Mouse (Mus musculus): ENCODE measurements around the gene Flt4. TPM values are rescaled to one million over a fixed set of nuclear protein-coding genes. Genes with fewer than 3 reads are reported as not detected.
A peak's percentile ranks its signal among the peaks of the same experiment; 100 is the strongest.

Flt4 gene
- polyA plus RNA-seq, 1 experiment from 2014 or later: 6.4 TPM

GRCm38 (mm10) chr11:49651762-49652322 lies 42.8 kb downstream of the Flt4 start:
- Histone ChIP-seq H3K27me3 (ENCODE audit: low read depth, poor library complexity, severe bottlenecking) (no peaks in the 10 kb centered on the region), H3K4me1 (peaks cover 13% of the 10 kb centered on the region), H3K4me3 (no peak overlapping the region), H3K36me3 (no peaks in the 10 kb centered on the region), H3K9me3 (replicated peaks) (no peaks in the 10 kb centered on the region), H3K27ac (peak overlapping the region; percentile 14; the same call in 1 of the 2 replicates)
- DNase-seq (ENCODE audit: low spot score): no peak
- 89% methylated on average over 10 of the region's 10 CpGs for WGBS

GRCm38 (mm10) chr11:49652401-49653078 lies 43.5 kb downstream of the Flt4 start:
- WGBS: 29% methylated on average over 19 of the region's 19 CpGs

GRCm38 (mm10) chr11:49653079-49653408 lies 44.0 kb downstream of the Flt4 start:
- 46% methylated on average over 11 of the region's 11 CpGs for WGBS
- Histone ChIP-seq H3K27me3 (ENCODE audit: low read depth, poor library complexity, severe bottlenecking) (no peaks in the 10 kb centered on the region), H3K4me1 (peaks cover 13% of the 10 kb centered on the region), H3K27ac (no peak overlapping the region), H3K36me3 (no peaks in the 10 kb centered on the region), H3K4me3 (peak overlapping the region; percentile 22; the same call in 1 of the 2 replicates), H3K9me3 (replicated peaks) (no peaks in the 10 kb centered on the region)
- no peak for DNase-seq (ENCODE audit: low spot score)

More at GRCm38 (mm10) chr11:49652401-49653078, 43.5 kb downstream of the Flt4 start:
- Histone ChIP-seq H3K27ac (no peak overlapping the region; the same call in 1 of the 2 replicates), H3K36me3 (no peaks in the 10 kb centered on the region), H3K4me1 (peaks cover 13% of the 10 kb centered on the region), H3K27me3 (ENCODE audit: low read depth, poor library complexity, severe bottlenecking) (no peaks in the 10 kb centered on the region), H3K9me3 (replicated peaks) (no peaks in the 10 kb centered on the region), H3K4me3 (peak overlapping the region; percentile 22; the same call in 1 of the 2 replicates)
- DNase-seq (ENCODE audit: low spot score): peak; percentile 93

- peaks cover 18% of the 10 kb centered on the region for H3K4me1 ChIP-seq
- no peaks in the 10 kb centered on the region for H3K36me3 ChIP-seq
- H3K27ac ChIP-seq: no peak overlapping the region
- no peak for DNase-seq (ENCODE audit: low spot score)
- 90% methylated on average over 5 of the region's 5 CpGs for WGBS
- H3K4me3 ChIP-seq: no peak overlapping the region
- H3K27me3 ChIP-seq (ENCODE audit: low read depth, poor library complexity, severe bottlenecking): no peaks in the 10 kb centered on the region
- no peaks in the 10 kb centered on the region for H3K9me3 ChIP-seq (replicated peaks)
Observed at GRCm38 (mm10) chr11:49654651-49655050, 45.6 kb downstream of the Flt4 start.

- Histone ChIP-seq H3K27me3 (ENCODE audit: low read depth, poor library complexity, severe bottlenecking) (no peaks in the 10 kb centered on the region), H3K9me3 (replicated peaks) (no peaks in the 10 kb centered on the region), H3K4me3 (no peak overlapping the region), H3K36me3 (no peaks in the 10 kb centered on the region), H3K27ac (no peak overlapping the region), H3K4me1 (peaks cover 18% of the 10 kb centered on the region)
- DNase-seq (ENCODE audit: low spot score): no peak
Observed at GRCm38 (mm10) chr11:49655501-49655900, 46.4 kb downstream of the Flt4 start.

GRCm38 (mm10) chr11:49658065-49658464 lies 49.0 kb downstream of the Flt4 start:
- Histone ChIP-seq H3K4me1 (peaks cover 6% of the 10 kb centered on the region), H3K27me3 (ENCODE audit: low read depth, poor library complexity, severe bottlenecking) (no peaks in the 10 kb centered on the region), H3K9me3 (replicated peaks) (no peaks in the 10 kb centered on the region), H3K4me3 (no peak overlapping the region), H3K27ac (no peak overlapping the region), H3K36me3 (no peaks in the 10 kb centered on the region)
- DNase-seq (ENCODE audit: low spot score): peak; percentile 21
- WGBS: 83% methylated on average over 4 of the region's 4 CpGs

GRCm38 (mm10) chr11:49658791-49659469 lies 49.9 kb downstream of the Flt4 start:
- Histone ChIP-seq H3K27me3 (ENCODE audit: low read depth, poor library complexity, severe bottlenecking) (no peaks in the 10 kb centered on the region), H3K4me3 (no peak overlapping the region), H3K4me1 (0 out of 2 replicates have a peak, but pooled peaks cover 5% of the 10 kb centered on the region), H3K27ac (no peak overlapping the region), H3K9me3 (replicated peaks) (no peaks in the 10 kb centered on the region), H3K36me3 (no peaks in the 10 kb centered on the region)
- WGBS: 81% methylated on average over 10 of the region's 10 CpGs
- peak; percentile 27 for DNase-seq (ENCODE audit: low spot score)

- H3K27me3 ChIP-seq (ENCODE audit: low read depth, poor library complexity, severe bottlenecking): no peaks in the 10 kb centered on the region
- no peak overlapping the region for H3K4me3 ChIP-seq
- H3K9me3 ChIP-seq (replicated peaks): no peaks in the 10 kb centered on the region
- H3K4me1 ChIP-seq: 0 out of 2 replicates have a peak, but pooled peaks cover 5% of the 10 kb centered on the region
- 78% methylated on average over 7 of the region's 7 CpGs for WGBS
- DNase-seq (ENCODE audit: low spot score): peak; percentile 17
- no peak overlapping the region for H3K27ac ChIP-seq
- H3K36me3 ChIP-seq: no peaks in the 10 kb centered on the region
Observed at GRCm38 (mm10) chr11:49659470-49659799, 50.4 kb downstream of the Flt4 start.

GRCm38 (mm10) chr11:49662292-49662780 lies 53.3 kb downstream of the Flt4 start:
- 0 out of 2 replicates have a peak, but pooled peaks cover 5% of the 10 kb centered on the region for H3K4me1 ChIP-seq
- H3K4me3 ChIP-seq: no peak overlapping the region
- WGBS: 61% methylated on average over 15 of the region's 15 CpGs
- H3K36me3 ChIP-seq: no peaks in the 10 kb centered on the region
- H3K27ac ChIP-seq: no peak overlapping the region
- no peaks in the 10 kb centered on the region for H3K9me3 ChIP-seq (replicated peaks)
- peak; percentile 29 for DNase-seq (ENCODE audit: low spot score)
- no peaks in the 10 kb centered on the region for H3K27me3 ChIP-seq (ENCODE audit: low read depth, poor library complexity, severe bottlenecking)

GRCm38 (mm10) chr11:49663310-49663709 lies 54.2 kb downstream of the Flt4 start, which contains the start of gene Scgb3a1:
TSS of gene Scgb3a1 (plus strand) at chr11:49663610.
- Histone ChIP-seq H3K4me1 (0 out of 2 replicates have a peak, but pooled peaks cover 5% of the 10 kb centered on the region), H3K27ac (no peak within 1 kb of the TSS), H3K36me3 (peaks cover 8% of the 10 kb centered on the region), H3K9me3 (replicated peaks) (no peaks in the 10 kb centered on the region), H3K4me3 (no peak within 1 kb of the TSS), H3K27me3 (ENCODE audit: low read depth, poor library complexity, severe bottlenecking) (no peaks in the 10 kb centered on the region)
- 89% methylated on average over 5 of the region's 5 CpGs for WGBS
- peak; percentile 28 for DNase-seq (ENCODE audit: low spot score)

GRCm38 (mm10) chr11:49664262-49665140 lies 55.4 kb downstream of the Flt4 start:
- DNase-seq (ENCODE audit: low spot score): no peak
- H3K4me1 ChIP-seq: no peaks in the 10 kb centered on the region
- no peak overlapping the region for H3K27ac ChIP-seq
- WGBS: 81% methylated on average over 12 of the region's 12 CpGs
- H3K36me3 ChIP-seq: peaks cover 20% of the 10 kb centered on the region
- no peaks in the 10 kb centered on the region for H3K9me3 ChIP-seq (replicated peaks)
- H3K27me3 ChIP-seq (ENCODE audit: low read depth, poor library complexity, severe bottlenecking): no peaks in the 10 kb centered on the region
- no peak overlapping the region for H3K4me3 ChIP-seq

- Histone ChIP-seq H3K27me3 (ENCODE audit: low read depth, poor library complexity, severe bottlenecking) (no peaks in the 10 kb centered on the region), H3K36me3 (peaks cover 29% of the 10 kb centered on the region), H3K4me1 (no peaks in the 10 kb centered on the region), H3K9me3 (replicated peaks) (no peaks in the 10 kb centered on the region), H3K27ac (no peak overlapping the region), H3K4me3 (no peak overlapping the region)
- WGBS: 81% methylated on average over 4 of the region's 4 CpGs
- DNase-seq (ENCODE audit: low spot score): no peak
Observed at GRCm38 (mm10) chr11:49665462-49665861, 56.4 kb downstream of the Flt4 start.
